In genomic region chr1:92831188-92832001, GRCm38 (mm10) we compare ENCODE assay signal across 8 mouse cellular contexts. TPM values are rescaled to one million over a fixed set of nuclear protein-coding genes. Genes with fewer than 3 reads are reported as not detected.
DNase-seq lines count a peak whose midpoint lies in the region; ATAC-seq lines count a peak whose summit lies in the region.

Gpc1 (plus strand) TSS chr1:92831645.

- ATAC-seq in common myeloid progenitor, adult 5-6 weeks (replicated peaks; ENCODE audit: low read depth, poor library complexity, severe bottlenecking) = peak; percentile 36; the same call in 1 of the 2 replicates
- ATAC-seq in inflammation-experienced regulatory T-cells, adult 6 months = peak; percentile 74

- H3K27me3 ChIP-seq in megakaryocyte, embryonic 14.5 days (replicated peaks) = peaks cover 99% of the 10 kb centered on the region

- peak; percentile 84 for DNase-seq in ZHBTc4 (ENCODE audit: low read depth, low spot score)
- DNase-seq in gastrocnemius, postnatal 14 days = peak; percentile 81
- DNase-seq in left cerebral cortex, adult 9 months (ENCODE audit: low spot score in 2 of 2) = peak; percentile 70 to 88
- peak; percentile 94 to 95 for DNase-seq in right cerebral cortex, postnatal 10 days (ENCODE audit: low spot score in 2 of 2)
- peak; percentile 63 to 82 for DNase-seq in urinary bladder, postnatal 4 days (ENCODE audit: low spot score in 2 of 2)

- peak within 1 kb of the TSS; percentile 73 for H3K4me3 ChIP-seq in megakaryocyte, embryonic 14.5 days (replicated peaks)

- intact Hi-C loops in gastrocnemius, postnatal 14 days (cut with DNase I; ENCODE audit: low total_unique reads) = loop anchor here (5.0 kb wide), 1 partner anchor 134 kb away; no protein-coding TSS in a partner anchor

- no peaks in the 10 kb centered on the region for H3K36me3 ChIP-seq in megakaryocyte, embryonic 14.5 days (replicated peaks; ENCODE audit: low read length)

- peaks cover 13% of the 10 kb centered on the region for H3K4me1 ChIP-seq in megakaryocyte, embryonic 14.5 days

- H3K9me3 ChIP-seq in megakaryocyte, embryonic 14.5 days = no peaks in the 10 kb centered on the region

RNA-seq across cellular contexts. Expression of gene Gpc1, which starts in this region (rescaled TPM):
- 11.5 and 11.8 TPM in 2 replicates for total RNA-seq in common myeloid progenitor, adult 5-6 weeks (2017)
- 100 to 1,000 TPM; 239 to 251 TPM for total RNA-seq in gastrocnemius, postnatal 14 days (2021)
- 1 to 10 TPM in 2 of 3 experiments, under 1 TPM in 1; 0.87 to 3.0 (median 2.8) TPM for polyA plus RNA-seq in inflammation-experienced regulatory T-cells, adult 6 months (2017; shearing (Covaris generic))
- 0.26 and 4.8 TPM in 2 replicates for polyA plus RNA-seq in megakaryocyte, embryonic 14.5 days (2012; ENCODE audit: insufficient read depth, low replicate concordance)

Comparison
In these comparisons a context has a peak if more than half of its experiments do, and no peak if none do; other contexts are left out.
1. Peak in every context shown above with its lines: DNase-seq, ATAC-seq and H3K4me3 ChIP-seq.
2. RNA of gene Gpc1 (total RNA-seq): 239 to 251 TPM in gastrocnemius, postnatal 14 days; 11.5 to 11.8 TPM in common myeloid progenitor, adult 5-6 weeks; every median in the first group is over 10 times any median in the second.